Mouse (Mus musculus) megakaryocyte-erythroid progenitor cell, adult 5-6 weeks (primary cell): ENCODE results near the gene BC030870. TPM values are rescaled to one million over a fixed set of nuclear protein-coding genes. Genes with fewer than 3 reads are reported as not detected.
A peak's percentile ranks its signal among the peaks of the same experiment; 100 is the strongest.
"Not testable (repeated sequence)": the region's sequence is repeated elsewhere in the genome, so short reads cannot be mapped to it uniquely, and the experiment has no call there.

Experiments
- ATAC-seq: replicated peaks from 2 replicates; pipeline ENCODE4 v1.8.0; 2016; ENCODE audit warnings: mild to moderate bottlenecking, inconsistent platforms; ENCODE audit not compliant: severe bottlenecking, poor library complexity, low FRiP score, low TSS enrichment
- total RNA-seq, 2 experiments: library from RNA; stranded (forward) in 1 of 2; stranded (reverse) in 1 of 2; fragments of 200-1000, 215-1000 nt in 1 of 2; fragments of >200 nt in 1 of 2; fragmentation: Nextera tagmentation in 1 of 2; gene quantifications; 2 replicates each; pipeline ENCODE4 v1.2.3; 2014 to 2017

BC030870 gene
- total RNA-seq (2014; fragmentation: Nextera tagmentation) (not detected in 2 replicates), total RNA-seq (2017) (not detected in 2 replicates)

DNA sequence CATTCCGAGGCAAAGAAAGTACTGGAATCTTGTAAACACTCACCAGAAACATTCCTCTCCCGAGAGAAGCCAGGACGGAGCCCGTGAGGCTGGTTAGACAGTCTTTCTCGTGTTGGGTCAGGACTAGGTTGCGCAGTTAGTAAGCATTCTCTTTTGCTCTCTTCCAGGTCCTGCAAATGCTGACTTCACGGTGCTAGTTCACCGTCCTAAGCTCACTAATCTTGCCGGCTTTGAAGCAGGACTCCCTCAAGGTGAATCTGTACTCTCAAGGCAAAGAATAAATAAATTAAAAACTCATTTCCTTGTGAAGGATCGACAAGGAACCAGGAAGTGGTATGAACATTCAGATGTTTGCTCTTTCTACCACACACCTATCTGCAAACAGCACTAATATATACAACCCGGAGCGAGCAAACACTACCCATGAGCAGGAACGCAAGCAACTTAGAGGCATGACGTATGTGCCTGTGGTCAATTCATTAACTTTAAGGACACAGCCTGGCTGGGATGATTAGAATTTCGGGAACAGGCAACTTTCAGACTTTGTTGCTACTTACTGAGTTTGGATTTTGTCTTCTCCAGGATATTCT is at the start of gene BC030870:
Gene BC030870, minus strand, starts transcription at position 365 of the 590 bp plus-strand sequence.
- no peak for ATAC-seq

DNA sequence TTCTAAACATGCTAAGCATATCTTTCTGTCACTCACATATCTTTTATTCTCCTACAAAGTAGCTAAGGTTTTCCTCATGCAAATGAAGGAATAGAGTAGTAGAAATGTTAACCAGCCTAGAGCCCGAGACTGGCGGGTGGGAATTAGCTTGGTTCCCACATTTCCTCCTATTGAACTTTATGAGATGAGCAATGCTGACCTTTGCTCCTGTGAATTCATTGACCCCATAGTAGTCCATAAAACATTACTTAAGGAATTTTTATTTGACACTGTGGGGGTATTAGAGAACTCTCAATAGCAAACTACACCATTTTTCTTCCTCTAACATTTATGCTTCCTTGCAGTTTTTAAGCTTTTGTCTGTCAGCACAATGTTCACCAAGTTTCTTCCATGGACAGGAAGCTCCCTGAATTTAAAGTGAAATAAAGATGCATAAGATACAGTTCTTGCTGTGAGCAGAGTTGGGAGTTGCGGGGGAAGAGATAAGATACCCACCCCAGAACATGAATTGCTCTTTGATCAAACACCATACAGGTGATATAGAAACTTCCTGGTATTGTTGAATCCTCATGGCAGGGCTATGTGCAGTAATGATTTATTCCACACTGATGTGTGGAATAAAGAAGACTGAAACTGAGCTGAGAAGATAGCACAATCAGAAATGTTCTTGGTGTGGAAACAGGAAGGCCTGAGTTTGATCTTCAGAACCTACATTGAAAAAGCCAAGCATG is 45.5 kb upstream of the BC030870 start:
- ATAC-seq, result no peak

DNA sequence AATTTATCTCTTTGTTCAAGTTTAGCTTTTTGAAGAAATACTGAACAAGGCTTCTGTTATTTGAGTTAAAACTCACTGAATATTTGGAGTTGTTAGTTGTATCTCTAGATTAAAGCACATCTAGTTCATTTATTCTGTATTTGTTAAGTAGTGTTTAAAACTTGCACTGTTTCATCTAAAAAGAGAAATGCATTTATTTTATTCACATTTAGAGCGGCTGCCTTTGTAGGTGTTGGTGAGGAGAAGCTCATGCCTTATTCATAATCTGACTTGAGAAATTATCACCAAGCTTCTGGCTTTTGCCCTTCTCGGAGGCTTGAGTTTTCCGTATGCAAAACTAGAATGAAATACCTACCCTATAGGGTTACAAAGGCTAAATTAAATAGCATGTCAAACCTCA is 39.8 kb upstream of the BC030870 start:
- ATAC-seq, result no peak

DNA sequence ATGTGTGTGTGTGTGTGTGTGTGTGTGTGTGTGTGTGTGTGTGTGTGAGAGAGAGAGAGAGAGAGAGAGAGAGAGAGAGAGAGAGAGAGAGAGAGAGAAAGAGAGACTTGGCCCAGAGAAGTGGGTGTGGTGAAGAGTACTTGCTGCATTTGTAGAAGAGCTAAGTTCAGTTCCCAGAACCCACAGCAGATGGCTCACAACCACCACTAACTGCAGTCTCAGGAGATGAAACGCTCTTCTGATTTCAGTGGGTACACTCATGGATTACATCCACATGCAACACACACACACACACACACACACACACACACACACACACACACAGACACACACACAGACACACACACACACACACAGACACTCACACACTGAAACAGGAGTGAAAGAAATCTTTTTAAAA is 31.3 kb upstream of the BC030870 start:
- not testable (repeated sequence) for ATAC-seq

- no peak for ATAC-seq
Measured at GRCm38 (mm10) chr8:65159096-65159748, 29.9 kb upstream of the BC030870 start.

DNA sequence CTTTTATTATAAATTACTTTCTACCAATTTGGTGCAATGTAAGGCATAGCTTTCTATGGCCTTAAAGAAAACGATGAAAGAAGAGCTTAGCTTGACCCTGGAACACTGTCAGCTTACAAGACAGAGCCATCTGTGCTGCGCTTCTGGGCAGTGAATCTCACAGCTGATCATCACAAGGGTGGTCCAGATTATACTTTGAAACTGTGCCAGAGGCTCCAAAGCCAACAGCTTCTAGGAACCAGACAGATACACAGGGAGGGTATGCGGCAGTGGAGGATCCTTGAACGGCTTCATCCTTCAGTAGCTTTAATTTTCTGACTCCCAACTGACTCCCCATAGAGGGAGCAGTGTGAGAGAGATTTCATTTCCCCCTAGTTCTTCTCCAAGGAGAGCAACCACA is 28.5 kb upstream of the BC030870 start:
- 0 out of 2 replicates have a peak, but pooled peaks have one; percentile 22 for ATAC-seq

DNA sequence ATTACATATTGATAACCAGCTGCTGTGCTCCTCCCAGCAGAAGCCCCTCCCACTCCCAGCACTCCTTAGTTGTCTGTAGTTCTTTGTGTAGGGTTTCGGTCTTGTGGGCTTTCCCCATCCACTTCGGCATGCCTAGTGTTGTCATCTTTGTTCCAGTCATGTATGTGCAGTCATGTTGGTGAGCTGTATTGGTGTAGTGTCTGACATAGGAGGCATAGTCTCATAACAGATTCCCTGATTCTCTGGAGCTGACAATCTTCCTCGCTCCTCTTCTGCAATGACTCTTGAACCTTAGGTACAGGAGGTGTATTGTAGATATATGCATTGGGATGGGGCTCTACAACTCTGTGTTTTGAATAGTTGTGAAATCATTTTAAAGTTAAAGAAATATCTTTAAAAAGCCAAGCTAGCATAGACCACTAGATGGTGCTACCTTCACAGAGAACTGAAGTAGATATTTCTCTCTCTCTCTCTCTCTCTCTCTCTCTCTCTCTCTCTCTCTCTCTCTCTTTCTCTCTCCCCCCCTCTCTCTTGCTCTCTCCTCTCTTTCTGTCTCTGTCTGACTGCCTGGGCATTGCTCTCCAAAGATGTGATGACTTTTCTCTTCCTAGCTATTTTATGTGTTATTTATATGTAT is 9.6 kb upstream of the BC030870 start:
- ATAC-seq, result no peak

- no peak for ATAC-seq
Measured at GRCm38 (mm10) chr8:65126454-65126853, 2.9 kb downstream of the BC030870 start.

- ATAC-seq, result no peak
Measured at GRCm38 (mm10) chr8:65126014-65126413, 3.3 kb downstream of the BC030870 start.

DNA sequence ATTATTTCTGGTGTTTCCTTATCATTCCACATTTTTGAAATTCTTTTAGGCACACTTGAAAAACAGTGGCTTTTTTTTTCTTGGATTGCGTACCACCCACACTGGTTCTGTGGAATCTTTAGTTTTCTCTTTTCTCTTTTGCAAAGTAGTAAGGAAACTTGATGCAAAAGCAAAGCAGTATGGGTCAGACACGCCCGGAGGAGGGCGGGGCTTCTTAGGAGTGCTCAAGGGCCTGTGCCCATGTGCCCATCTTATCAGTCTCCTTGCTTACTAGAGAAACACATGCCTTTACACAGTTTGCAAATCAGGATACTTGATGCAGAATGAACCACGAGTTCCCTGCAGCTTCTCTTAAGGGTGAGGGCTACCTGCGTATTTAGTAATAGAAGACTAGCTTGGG is 17.3 kb downstream of the BC030870 start:
- no peak for ATAC-seq

DNA sequence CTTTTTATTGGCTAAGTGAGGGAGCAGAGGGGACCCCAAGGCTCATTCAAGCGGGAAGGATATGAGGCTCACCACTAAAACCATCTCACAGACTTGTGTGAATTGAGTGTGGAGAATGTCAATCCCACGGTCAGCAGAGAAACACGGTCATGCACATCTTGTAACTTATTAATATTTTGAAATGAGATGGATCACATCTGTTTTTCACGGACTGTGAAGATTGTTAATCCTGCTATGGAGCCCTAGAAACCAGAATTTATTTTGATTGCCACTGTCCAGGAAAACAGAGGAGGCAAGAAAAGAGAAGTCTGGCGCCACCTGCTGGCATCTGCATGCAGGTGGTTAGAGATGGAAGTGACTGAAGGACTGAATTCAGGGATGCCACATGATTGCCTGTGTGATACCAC is 19.1 kb downstream of the BC030870 start:
- peak; percentile 77 for ATAC-seq

DNA sequence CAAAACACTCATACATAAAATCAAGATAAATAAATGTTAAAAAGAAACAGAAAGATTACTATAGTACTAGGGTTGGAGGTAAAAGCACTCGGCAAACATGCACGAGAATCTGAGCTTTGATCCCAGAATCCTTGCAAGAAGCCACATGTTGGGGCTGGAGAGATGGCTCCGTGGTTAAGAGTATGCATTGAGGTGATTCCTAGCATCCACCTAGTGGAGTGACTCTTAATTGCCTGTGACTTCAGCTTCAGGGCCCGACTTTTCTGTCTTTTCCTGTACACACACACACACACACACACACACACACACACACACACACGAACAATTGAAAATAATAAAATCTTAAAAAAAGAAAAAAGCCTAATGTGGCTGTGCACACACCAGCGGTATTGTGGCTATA is 20.4 kb downstream of the BC030870 start:
- no peak for ATAC-seq

DNA sequence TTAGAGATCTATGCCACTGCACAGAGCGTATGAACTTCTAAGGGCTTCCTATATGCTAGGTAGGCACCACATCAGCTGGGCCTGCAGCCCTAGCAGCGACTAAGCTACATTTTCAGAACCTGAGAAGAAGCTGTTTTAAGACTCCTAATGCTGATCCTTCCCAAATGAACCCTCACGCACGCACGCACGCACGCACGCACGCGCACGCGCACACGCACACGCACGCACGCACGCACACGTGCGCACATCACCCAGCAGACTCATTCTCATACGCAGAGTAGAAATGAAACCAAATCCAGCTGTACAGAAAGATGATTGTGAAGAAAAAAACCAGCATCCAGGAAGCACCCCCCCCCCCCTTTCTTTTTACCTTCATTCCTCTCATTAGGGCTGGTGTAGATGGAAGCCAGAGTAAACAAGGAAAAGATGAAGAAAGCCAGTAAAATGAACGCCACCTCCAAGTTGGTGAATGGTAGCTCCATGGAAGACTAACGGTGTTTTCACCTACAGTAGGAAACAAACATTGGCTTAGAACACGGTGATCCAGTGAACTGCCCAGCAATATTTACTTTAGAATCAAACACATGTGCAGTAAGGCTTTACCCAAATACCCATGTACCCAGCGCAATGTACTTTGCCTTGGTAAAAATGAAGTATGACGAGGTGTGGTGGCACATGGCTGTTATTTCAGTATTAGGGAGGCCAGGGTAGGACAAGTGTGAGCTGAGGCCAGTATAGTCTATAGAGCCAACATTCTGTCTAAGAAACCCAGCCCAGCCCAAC is 21.2 kb downstream of the BC030870 start:
- ATAC-seq, result no peak

- ATAC-seq, result no peak
Measured at GRCm38 (mm10) chr8:65104041-65104440, 25.3 kb downstream of the BC030870 start.

DNA sequence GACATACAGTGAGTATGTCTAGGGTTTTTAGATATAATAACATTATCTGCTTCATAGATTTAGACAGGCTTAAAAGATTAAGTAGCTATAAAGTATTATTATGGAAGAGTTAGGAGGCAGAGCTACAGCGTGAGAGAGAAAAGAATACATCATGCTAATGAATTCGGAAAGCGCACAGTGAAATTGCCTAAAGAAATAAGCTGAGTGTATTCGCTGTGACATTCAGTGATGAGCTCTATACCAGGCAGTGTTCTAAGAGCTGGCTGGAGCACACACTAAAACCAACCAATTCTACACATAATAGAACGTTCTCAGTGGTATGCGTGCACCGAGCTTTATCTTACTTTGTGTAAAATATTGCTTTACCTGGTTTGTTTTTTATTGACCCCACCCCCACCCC is 25.7 kb downstream of the BC030870 start:
- no peak for ATAC-seq

- ATAC-seq, result no peak
Measured at GRCm38 (mm10) chr8:65099735-65100134, 29.6 kb downstream of the BC030870 start.

- no peak for ATAC-seq
Measured at GRCm38 (mm10) chr8:65097760-65098415, 31.5 kb downstream of the BC030870 start.

DNA sequence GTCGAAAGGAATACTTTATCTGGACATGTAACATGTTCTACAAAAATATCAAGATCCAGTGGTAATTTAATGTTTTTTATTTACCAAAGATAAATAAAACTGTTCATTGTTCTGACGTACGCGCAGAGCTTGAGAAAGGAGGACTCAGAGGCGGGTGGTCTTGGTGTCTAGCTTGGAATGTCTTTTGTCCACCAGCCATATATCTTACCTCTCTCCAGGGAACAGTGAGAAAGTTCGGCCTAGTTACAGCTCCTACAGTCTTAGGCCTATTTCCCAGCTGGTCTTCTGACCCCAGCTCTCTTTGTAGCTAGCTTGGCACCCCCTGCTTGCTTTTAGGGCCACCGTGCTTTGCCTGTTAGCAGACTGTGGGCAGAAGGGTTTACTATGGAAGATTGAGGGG is 39.6 kb downstream of the BC030870 start:
- no peak for ATAC-seq

- no peak for ATAC-seq
Measured at GRCm38 (mm10) chr8:65088120-65088519, 41.2 kb downstream of the BC030870 start.
